Mouse (Mus musculus) liver, embryonic 14.5 days (tissue): Measurements from ENCODE around the gene Tsga10ip.

Source experiments
- CTCF ChIP-seq: IDR thresholded peaks from 2 replicates; pipeline ENCODE4 v1.5.1; 2016; ENCODE audit warnings: antibody characterized with exemption, low read depth, control low read depth
- EP300 ChIP-seq: IDR thresholded peaks from 2 replicates; pipeline ENCODE4 v1.6.1; 2016; ENCODE audit warnings: antibody characterized with exemption, low read depth

- TF ChIP-seq CTCF: no peak
- TF ChIP-seq EP300: no peak
Observed at GRCm38 (mm10) chr19:5449673-5450072, 47.3 kb upstream of the Tsga10ip start.
